Mouse (Mus musculus): ENCODE measurements around the gene Cir1. TPM values are rescaled to one million over a fixed set of nuclear protein-coding genes. Genes with fewer than 3 reads are reported as not detected.

The Cir1 gene
- polyA plus RNA-seq, 2 experiments, result 13.8 to 20.5 TPM

DNA sequence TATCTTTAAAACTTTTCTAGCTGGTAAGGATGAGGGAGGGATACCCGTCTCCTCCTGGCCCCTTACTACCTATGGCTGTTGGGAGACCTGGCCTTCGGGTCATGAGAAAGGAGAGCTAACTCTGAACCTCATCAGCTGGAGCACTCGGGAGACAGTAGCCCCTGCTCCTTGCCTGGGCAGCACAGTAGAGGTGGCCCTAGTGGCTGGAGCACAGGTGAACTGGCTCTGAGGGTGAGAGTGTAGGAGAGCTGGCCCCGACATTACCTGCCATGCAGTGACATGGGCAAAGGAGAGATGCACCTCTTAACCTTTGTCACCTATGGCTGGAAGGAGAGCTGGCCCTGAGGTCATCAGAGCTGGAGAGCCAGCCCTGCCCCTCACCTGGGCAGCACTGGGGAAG, 71.2 kb downstream of the Cir1 start:
- DNase-seq (ENCODE audit: low read depth in 3 of 3, low spot score in 3 of 3), result no peak
- TF ChIP-seq EP300 (IDR thresholded peaks at IDR 0.05; ENCODE audit: low read depth) (no peak), CTCF (IDR thresholded peaks at IDR 0.05; ENCODE audit: low read depth) (no peak)
- WGBS (ENCODE audit: insufficient replicate concordance), result 65% methylated on average over 4 of the region's 4 CpGs
- no peak overlapping the region for H3K27ac ChIP-seq
- H3K4me3 ChIP-seq (ENCODE audit: insufficient read depth in 1 of 2, low read depth in 2 of 2, low read length in 2 of 2), result no peak overlapping the region
- H3K27me3 ChIP-seq (ENCODE audit: control insufficient read depth, insufficient read depth, low read length), result no peaks in the 10 kb centered on the region; the same call in none of the 2 replicates
- H3K4me2 ChIP-seq (ENCODE audit: low read depth), result no peak overlapping the region
- no peak overlapping the region for H3K9ac ChIP-seq (replicated peaks)
- no peaks in the 10 kb centered on the region for H3K36me3 ChIP-seq (replicated peaks; ENCODE audit: control insufficient read depth, insufficient read depth, low read depth)
- H3K9me3 ChIP-seq (ENCODE audit: control insufficient read depth, low read length), result no peaks in the 10 kb centered on the region
- no peak for ATAC-seq (ENCODE audit: insufficient read depth)
- H3K4me1 ChIP-seq (replicated peaks; ENCODE audit: control insufficient read depth in 2 of 2, insufficient read depth in 2 of 2, low read length in 1 of 2), result no peaks in the 10 kb centered on the region

Other genes starting within 250 kb of the Cir1 start
- gene Ola1, start 93.8 kb downstream of the Cir1 start, polyA plus RNA-seq (2012; rRNA removed), result 16.0 and 25.2 TPM in 2 replicates
- 43.0 and 44.6 TPM in 2 replicates for gene Ola1, start 93.8 kb downstream of the Cir1 start, polyA plus RNA-seq (2014; fragmentation: Nextera tagmentation; extraction: Ambion mirVana)
- 0.01 and 0.15 TPM in 2 replicates for gene Sp9, start 40.8 kb downstream of the Cir1 start, polyA plus RNA-seq (2012; rRNA removed)
- not detected in 2 replicates for gene Sp9, start 40.8 kb downstream of the Cir1 start, polyA plus RNA-seq (2014; fragmentation: Nextera tagmentation; extraction: Ambion mirVana)
- 14.9 and 20.1 TPM in 2 replicates for gene Scrn3, start 100 bp downstream of the Cir1 start, polyA plus RNA-seq (2012; rRNA removed)
- 22.4 and 25.2 TPM in 2 replicates for gene Scrn3, start 100 bp downstream of the Cir1 start, polyA plus RNA-seq (2014; fragmentation: Nextera tagmentation; extraction: Ambion mirVana)
- gene Gpr155, start 73.9 kb upstream of the Cir1 start, polyA plus RNA-seq (2012; rRNA removed), result 3.0 and 4.1 TPM in 2 replicates
- 8.9 and 9.0 TPM in 2 replicates for gene Gpr155, start 73.9 kb upstream of the Cir1 start, polyA plus RNA-seq (2014; fragmentation: Nextera tagmentation; extraction: Ambion mirVana)
- gene Wipf1, start 217.0 kb upstream of the Cir1 start, polyA plus RNA-seq (2012; rRNA removed), result 2.2 and 3.4 TPM in 2 replicates
- 4.1 and 5.7 TPM in 2 replicates for gene Wipf1, start 217.0 kb upstream of the Cir1 start, polyA plus RNA-seq (2014; fragmentation: Nextera tagmentation; extraction: Ambion mirVana)